Mouse (Mus musculus) G1E (cell line): ENCODE measurements around the gene Specc1.

Experiments
- CTCF ChIP-seq: IDR thresholded peaks from 2 replicates; pipeline ENCODE4 v1.5.1; 2012; ENCODE audit warnings: low read depth, low read length, inconsistent platforms, mixed read lengths
- TAL1 ChIP-seq: conservative IDR thresholded peaks from 2 replicates; pipeline ENCODE4 v1.6.1; 2012; ENCODE audit warnings: low read depth, low read length, inconsistent platforms, mixed read lengths

DNA sequence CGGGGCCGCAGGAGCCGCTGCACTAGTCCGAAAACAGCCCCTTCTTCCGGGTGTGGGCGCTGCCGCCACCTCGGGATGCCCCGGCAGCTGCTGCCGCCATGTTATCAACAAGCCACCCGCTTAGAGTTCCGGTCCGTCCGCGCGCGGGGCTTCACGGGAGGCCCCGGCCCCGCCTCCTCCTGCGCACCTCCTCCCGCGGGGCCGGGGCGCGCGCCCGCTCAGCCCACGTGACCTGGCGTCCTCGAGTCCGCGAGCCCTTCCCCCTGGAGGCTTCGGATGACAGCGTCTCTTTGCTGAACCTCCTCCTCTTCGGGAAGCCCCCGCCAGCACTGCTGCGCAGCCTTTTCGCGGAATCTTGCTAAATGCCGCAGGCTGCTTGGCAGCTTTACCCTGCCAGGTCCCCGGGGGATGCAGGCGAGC, 26.5 kb upstream of the Specc1 start, which contains the start of gene Akap10:
- TF ChIP-seq CTCF = no peak
- TF ChIP-seq TAL1 = no peak
